Mouse (Mus musculus): ENCODE measurements at regions not wholly inside any gene's neighbourhood (a gene's known extent, or its start where the extent isn't known, plus 50 kb on each side); places are given as distances from the start of the nearest gene placed in this dataset.

- no peaks in the 10 kb centered on the region for H3K27me3 ChIP-seq (replicated peaks; ENCODE audit: control insufficient read depth, insufficient read depth, low read length)
- no peak overlapping the region for H3K27ac ChIP-seq (replicated peaks; ENCODE audit: low read depth, low read length)
- H3K36me3 ChIP-seq (ENCODE audit: control insufficient read depth, insufficient read depth, low read length), result no peaks in the 10 kb centered on the region
- no peak overlapping the region for H3K4me2 ChIP-seq (ENCODE audit: low read depth, low read length)
- no peaks in the 10 kb centered on the region for H3K9me3 ChIP-seq (ENCODE audit: control insufficient read depth, low read length)
- DNase-seq (ENCODE audit: low spot score), result no peak
- H3K4me3 ChIP-seq (ENCODE audit: low read depth, low read length), result no peak overlapping the region
- no peaks in the 10 kb centered on the region for H3K4me1 ChIP-seq (ENCODE audit: control insufficient read depth, insufficient read depth, low read length)
- ATAC-seq (ENCODE audit: low read depth), result no peak
- WGBS, result 67% methylated on average over 5 of the region's 5 CpGs
- H3K9ac ChIP-seq (ENCODE audit: low read depth, low read length), result no peak overlapping the region
These were observed 142.8 kb upstream of the Jun start for GRCm38 (mm10) chr4:95194621-95195455.

GRCm38 (mm10) chr4:95196106-95196505, 144.1 kb upstream of the Jun start:
- ATAC-seq (ENCODE audit: low read depth), result no peak
- Histone ChIP-seq H3K9me3 (ENCODE audit: control insufficient read depth, low read length) (no peaks in the 10 kb centered on the region), H3K9ac (ENCODE audit: low read depth, low read length) (no peak overlapping the region), H3K27me3 (replicated peaks; ENCODE audit: control insufficient read depth, insufficient read depth, low read length) (no peaks in the 10 kb centered on the region), H3K36me3 (ENCODE audit: control insufficient read depth, insufficient read depth, low read length) (no peaks in the 10 kb centered on the region), H3K4me2 (ENCODE audit: low read depth, low read length) (no peak overlapping the region), H3K4me3 (ENCODE audit: low read depth, low read length) (no peak overlapping the region), H3K27ac (replicated peaks; ENCODE audit: low read depth, low read length) (no peak overlapping the region), H3K4me1 (ENCODE audit: control insufficient read depth, insufficient read depth, low read length) (no peaks in the 10 kb centered on the region)
- WGBS, result 71% methylated on average over 2 of the region's 2 CpGs
- DNase-seq (ENCODE audit: low spot score), result no peak

- 47% methylated on average over 7 of the region's 7 CpGs for WGBS
- peak; percentile 62; the same call in 1 of the 2 replicates for ATAC-seq (ENCODE audit: low read depth)
These were observed 145.2 kb upstream of the Jun start for GRCm38 (mm10) chr4:95197077-95197711.

GRCm38 (mm10) chr4:95199394-95199793, 147.4 kb upstream of the Jun start:
- no peak for DNase-seq (ENCODE audit: low spot score)
- WGBS, result 79% methylated on average over 5 of the region's 5 CpGs
- H3K9ac ChIP-seq (ENCODE audit: low read depth, low read length), result no peak overlapping the region

More at GRCm38 (mm10) chr4:95197077-95197711, 145.2 kb upstream of the Jun start:
- H3K4me2 ChIP-seq (ENCODE audit: low read depth, low read length), result no peak overlapping the region
- H3K36me3 ChIP-seq (ENCODE audit: control insufficient read depth, insufficient read depth, low read length), result no peaks in the 10 kb centered on the region
- H3K27ac ChIP-seq (replicated peaks; ENCODE audit: low read depth, low read length), result no peak overlapping the region
- H3K9me3 ChIP-seq (ENCODE audit: control insufficient read depth, low read length), result no peaks in the 10 kb centered on the region
- peak; percentile 59 for DNase-seq (ENCODE audit: low spot score)
- H3K4me1 ChIP-seq (ENCODE audit: control insufficient read depth, insufficient read depth, low read length), result no peaks in the 10 kb centered on the region
- H3K4me3 ChIP-seq (ENCODE audit: low read depth, low read length), result no peak overlapping the region
- no peaks in the 10 kb centered on the region for H3K27me3 ChIP-seq (replicated peaks; ENCODE audit: control insufficient read depth, insufficient read depth, low read length)
- H3K9ac ChIP-seq (ENCODE audit: low read depth, low read length), result no peak overlapping the region

GRCm38 (mm10) chr4:95200130-95200529, 148.1 kb upstream of the Jun start:
- ATAC-seq (ENCODE audit: low read depth) (no peak), DNase-seq (ENCODE audit: low spot score) (no peak)
- no peak overlapping the region for H3K27ac ChIP-seq (replicated peaks; ENCODE audit: low read depth, low read length)
- no peaks in the 10 kb centered on the region for H3K9me3 ChIP-seq (ENCODE audit: control insufficient read depth, low read length)
- no peaks in the 10 kb centered on the region for H3K27me3 ChIP-seq (replicated peaks; ENCODE audit: control insufficient read depth, insufficient read depth, low read length)
- H3K4me1 ChIP-seq (ENCODE audit: control insufficient read depth, insufficient read depth, low read length), result no peaks in the 10 kb centered on the region
- no peaks in the 10 kb centered on the region for H3K36me3 ChIP-seq (ENCODE audit: control insufficient read depth, insufficient read depth, low read length)
- H3K4me3 ChIP-seq (ENCODE audit: low read depth, low read length), result no peak overlapping the region
- no peak overlapping the region for H3K4me2 ChIP-seq (ENCODE audit: low read depth, low read length)
- 89% methylated on average over 7 of the region's 7 CpGs for WGBS
- no peak overlapping the region for H3K9ac ChIP-seq (ENCODE audit: low read depth, low read length)

More at GRCm38 (mm10) chr4:95199394-95199793, 147.4 kb upstream of the Jun start:
- Histone ChIP-seq H3K4me1 (ENCODE audit: control insufficient read depth, insufficient read depth, low read length) (no peaks in the 10 kb centered on the region), H3K4me2 (ENCODE audit: low read depth, low read length) (no peak overlapping the region), H3K27ac (replicated peaks; ENCODE audit: low read depth, low read length) (no peak overlapping the region), H3K4me3 (ENCODE audit: low read depth, low read length) (no peak overlapping the region), H3K36me3 (ENCODE audit: control insufficient read depth, insufficient read depth, low read length) (no peaks in the 10 kb centered on the region), H3K9me3 (ENCODE audit: control insufficient read depth, low read length) (no peaks in the 10 kb centered on the region), H3K27me3 (replicated peaks; ENCODE audit: control insufficient read depth, insufficient read depth, low read length) (no peaks in the 10 kb centered on the region)
- peak; percentile 55; the same call in 1 of the 2 replicates for ATAC-seq (ENCODE audit: low read depth)

- no peak overlapping the region for H3K27ac ChIP-seq (replicated peaks; ENCODE audit: low read depth, low read length)
- WGBS, result 80% methylated on average over 6 of the region's 6 CpGs
- H3K9ac ChIP-seq (ENCODE audit: low read depth, low read length), result no peak overlapping the region
- DNase-seq (ENCODE audit: low spot score), result no peak
- H3K4me2 ChIP-seq (ENCODE audit: low read depth, low read length), result no peak overlapping the region
- no peaks in the 10 kb centered on the region for H3K27me3 ChIP-seq (replicated peaks; ENCODE audit: control insufficient read depth, insufficient read depth, low read length)
- no peak overlapping the region for H3K4me3 ChIP-seq (ENCODE audit: low read depth, low read length)
- ATAC-seq (ENCODE audit: low read depth), result no peak
- H3K36me3 ChIP-seq (ENCODE audit: control insufficient read depth, insufficient read depth, low read length), result no peaks in the 10 kb centered on the region
- H3K9me3 ChIP-seq (ENCODE audit: control insufficient read depth, low read length), result no peaks in the 10 kb centered on the region
- no peaks in the 10 kb centered on the region for H3K4me1 ChIP-seq (ENCODE audit: control insufficient read depth, insufficient read depth, low read length)
These were observed 150.5 kb upstream of the Jun start for GRCm38 (mm10) chr4:95202478-95202877.

- no peaks in the 10 kb centered on the region for H3K27me3 ChIP-seq (replicated peaks; ENCODE audit: control insufficient read depth, insufficient read depth, low read length)
- no peaks in the 10 kb centered on the region for H3K36me3 ChIP-seq (ENCODE audit: control insufficient read depth, insufficient read depth, low read length)
- H3K9ac ChIP-seq (ENCODE audit: low read depth, low read length), result no peak overlapping the region
- H3K27ac ChIP-seq (replicated peaks; ENCODE audit: low read depth, low read length), result no peak overlapping the region
- no peak for ATAC-seq (ENCODE audit: low read depth)
- no peak overlapping the region for H3K4me2 ChIP-seq (ENCODE audit: low read depth, low read length)
- H3K4me1 ChIP-seq (ENCODE audit: control insufficient read depth, insufficient read depth, low read length), result no peaks in the 10 kb centered on the region
- DNase-seq (ENCODE audit: low spot score), result no peak
- H3K4me3 ChIP-seq (ENCODE audit: low read depth, low read length), result no peak overlapping the region
- H3K9me3 ChIP-seq (ENCODE audit: control insufficient read depth, low read length), result no peaks in the 10 kb centered on the region
These were observed 151.6 kb upstream of the Jun start for GRCm38 (mm10) chr4:95203577-95203976.

GRCm38 (mm10) chr4:95205372-95205771, 153.3 kb upstream of the Jun start:
- Histone ChIP-seq H3K4me1 (ENCODE audit: control insufficient read depth, insufficient read depth, low read length) (no peaks in the 10 kb centered on the region), H3K4me2 (ENCODE audit: low read depth, low read length) (no peak overlapping the region), H3K36me3 (ENCODE audit: control insufficient read depth, insufficient read depth, low read length) (no peaks in the 10 kb centered on the region), H3K27ac (replicated peaks; ENCODE audit: low read depth, low read length) (no peak overlapping the region), H3K9ac (ENCODE audit: low read depth, low read length) (no peak overlapping the region), H3K4me3 (ENCODE audit: low read depth, low read length) (no peak overlapping the region), H3K27me3 (replicated peaks; ENCODE audit: control insufficient read depth, insufficient read depth, low read length) (no peaks in the 10 kb centered on the region), H3K9me3 (ENCODE audit: control insufficient read depth, low read length) (no peaks in the 10 kb centered on the region)
- DNase-seq (ENCODE audit: low spot score), result no peak
- 45% methylated on average over 1 of the region's 1 CpGs for WGBS
- ATAC-seq (ENCODE audit: low read depth), result no peak

Measured in embryonic facial prominence, embryonic 14.5 days (tissue).